Mouse (Mus musculus): ENCODE data around the gene Prss54. TPM values are rescaled to one million over a fixed set of nuclear protein-coding genes. Genes with fewer than 3 reads are reported as not detected.

Gene Prss54
- polyA plus RNA-seq, 1 experiment from 2014 or later: not detected

GRCm38 (mm10) chr8:95528750-95529310 lies 47.3 kb downstream of the Prss54 start:
- no peak for ATAC-seq (ENCODE audit: extremely low read depth, insufficient number of reproducible peaks, low FRiP score, low TSS enrichment)
- 61% methylated on average over 9 of the region's 9 CpGs for WGBS
- no peak overlapping the region for H3K27ac ChIP-seq (replicated peaks)
- no peak overlapping the region for H3K4me3 ChIP-seq
- no peaks in the 10 kb centered on the region for H3K4me1 ChIP-seq
- no peak overlapping the region for H3K9ac ChIP-seq
- no peaks in the 10 kb centered on the region for H3K36me3 ChIP-seq
- no peaks in the 10 kb centered on the region for H3K27me3 ChIP-seq (replicated peaks)
- H3K9me3 ChIP-seq: no peaks in the 10 kb centered on the region
- H3K4me2 ChIP-seq: no peak overlapping the region

- Histone ChIP-seq H3K27ac (replicated peaks) (no peak overlapping the region), H3K4me2 (no peak overlapping the region), H3K9ac (no peak overlapping the region), H3K9me3 (no peaks in the 10 kb centered on the region), H3K27me3 (replicated peaks) (no peaks in the 10 kb centered on the region), H3K4me3 (no peak overlapping the region), H3K36me3 (no peaks in the 10 kb centered on the region), H3K4me1 (no peaks in the 10 kb centered on the region)
- ATAC-seq (ENCODE audit: extremely low read depth, insufficient number of reproducible peaks, low FRiP score, low TSS enrichment): no peak
- 74% methylated on average over 10 of the region's 10 CpGs for WGBS
Measured at GRCm38 (mm10) chr8:95528194-95528593, 47.9 kb downstream of the Prss54 start.

DNA sequence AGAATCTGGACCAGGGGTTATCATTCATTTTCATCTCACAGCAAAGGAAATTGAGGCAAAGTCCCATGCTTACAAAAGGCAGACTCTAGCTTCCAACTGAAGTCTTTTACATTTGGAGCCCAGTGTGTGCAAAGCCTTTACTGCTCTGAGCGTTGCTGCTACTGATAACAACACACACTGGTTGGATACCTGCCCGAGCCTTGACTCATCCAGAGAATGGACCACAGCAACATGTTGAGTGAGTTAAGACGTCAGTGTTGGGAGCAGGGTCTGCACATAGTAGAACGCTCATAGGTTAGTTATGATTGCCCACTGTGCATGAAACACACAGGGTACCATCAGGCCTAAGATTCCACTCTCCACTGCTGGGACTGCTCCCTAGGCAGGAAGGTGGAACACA lies 52.1 kb downstream of the Prss54 start:
- Histone ChIP-seq H3K4me2 (no peak overlapping the region), H3K27me3 (replicated peaks) (no peaks in the 10 kb centered on the region), H3K36me3 (no peaks in the 10 kb centered on the region), H3K4me3 (no peak overlapping the region), H3K9ac (no peak overlapping the region), H3K9me3 (no peaks in the 10 kb centered on the region), H3K4me1 (no peaks in the 10 kb centered on the region), H3K27ac (replicated peaks) (no peak overlapping the region)
- ATAC-seq (ENCODE audit: extremely low read depth, insufficient number of reproducible peaks, low FRiP score, low TSS enrichment): no peak
- WGBS: 73% methylated on average over 4 of the region's 4 CpGs

GRCm38 (mm10) chr8:95516928-95517327 lies 59.2 kb downstream of the Prss54 start:
- Histone ChIP-seq H3K9me3 (no peaks in the 10 kb centered on the region), H3K27ac (replicated peaks) (no peak overlapping the region), H3K9ac (no peak overlapping the region), H3K4me1 (no peaks in the 10 kb centered on the region), H3K27me3 (replicated peaks) (no peaks in the 10 kb centered on the region), H3K36me3 (no peaks in the 10 kb centered on the region), H3K4me2 (no peak overlapping the region), H3K4me3 (no peak overlapping the region)
- WGBS: 84% methylated on average over 6 of the region's 6 CpGs
- ATAC-seq (ENCODE audit: extremely low read depth, insufficient number of reproducible peaks, low FRiP score, low TSS enrichment): no peak

GRCm38 (mm10) chr8:95513219-95513618 lies 62.9 kb downstream of the Prss54 start:
- no peaks in the 10 kb centered on the region for H3K9me3 ChIP-seq
- H3K36me3 ChIP-seq: no peaks in the 10 kb centered on the region
- H3K4me2 ChIP-seq: no peak overlapping the region
- H3K27me3 ChIP-seq (replicated peaks): no peaks in the 10 kb centered on the region
- H3K4me3 ChIP-seq: no peak overlapping the region
- no peak for ATAC-seq (ENCODE audit: extremely low read depth, insufficient number of reproducible peaks, low FRiP score, low TSS enrichment)
- H3K27ac ChIP-seq (replicated peaks): no peak overlapping the region
- no peaks in the 10 kb centered on the region for H3K4me1 ChIP-seq
- 39% methylated on average over 4 of the region's 4 CpGs for WGBS
- no peak overlapping the region for H3K9ac ChIP-seq

DNA sequence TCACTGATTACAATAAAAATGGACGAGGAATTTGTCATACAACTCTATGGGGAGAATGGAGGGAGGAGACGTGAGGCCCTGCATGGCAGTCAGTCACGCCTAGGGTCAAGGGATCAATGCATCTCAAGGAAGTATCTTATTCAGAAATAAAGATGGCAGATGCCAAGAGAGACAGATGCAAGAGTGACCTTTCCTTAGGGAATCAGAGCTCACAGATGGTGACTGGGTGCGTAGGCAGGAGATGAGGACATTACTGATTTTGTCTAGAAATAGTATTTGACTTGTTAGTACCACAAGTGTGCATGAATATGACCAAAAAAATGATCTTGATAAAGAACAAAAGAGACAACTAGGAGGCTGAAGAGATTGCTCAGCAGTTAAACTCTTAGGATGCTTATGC lies 63.9 kb downstream of the Prss54 start:
- ATAC-seq (ENCODE audit: extremely low read depth, insufficient number of reproducible peaks, low FRiP score, low TSS enrichment): no peak
- 55% methylated on average over 4 of the region's 4 CpGs for WGBS

More for the DNA sequence above, 63.9 kb downstream of the Prss54 start:
- no peaks in the 10 kb centered on the region for H3K27me3 ChIP-seq (replicated peaks)
- H3K27ac ChIP-seq (replicated peaks): no peak overlapping the region
- H3K4me1 ChIP-seq: no peaks in the 10 kb centered on the region
- H3K9ac ChIP-seq: no peak overlapping the region
- no peaks in the 10 kb centered on the region for H3K36me3 ChIP-seq
- H3K4me3 ChIP-seq: no peak overlapping the region
- H3K4me2 ChIP-seq: no peak overlapping the region
- no peaks in the 10 kb centered on the region for H3K9me3 ChIP-seq

Other genes starting within 250 kb of the Prss54 start
- gene Zfp319, start 244.4 kb downstream of the Prss54 start, polyA plus RNA-seq (2015; fragmentation: Nextera tagmentation; extraction: Ambion mirVana): 5.6 and 5.9 TPM in 2 replicates
- 25.5 and 29.1 TPM in 2 replicates for gene Usb1, start 244.1 kb downstream of the Prss54 start, polyA plus RNA-seq (2015; fragmentation: Nextera tagmentation; extraction: Ambion mirVana)
- gene Mmp15, start 224.1 kb downstream of the Prss54 start, polyA plus RNA-seq (2015; fragmentation: Nextera tagmentation; extraction: Ambion mirVana): 42.5 and 43.4 TPM in 2 replicates
- 151 and 167 TPM in 2 replicates for gene Cfap20, start 141.5 kb downstream of the Prss54 start, polyA plus RNA-seq (2015; fragmentation: Nextera tagmentation; extraction: Ambion mirVana)
- gene Csnk2a2, start 86.3 kb downstream of the Prss54 start, polyA plus RNA-seq (2015; fragmentation: Nextera tagmentation; extraction: Ambion mirVana): 7.1 TPM in 2 replicates
- gene Ccdc113, start 42.3 kb downstream of the Prss54 start, polyA plus RNA-seq (2015; fragmentation: Nextera tagmentation; extraction: Ambion mirVana): 2.2 and 2.4 TPM in 2 replicates
- gene Gins3, start 57.1 kb upstream of the Prss54 start, polyA plus RNA-seq (2015; fragmentation: Nextera tagmentation; extraction: Ambion mirVana): 15.7 and 16.4 TPM in 2 replicates
- 256 and 289 TPM in 2 replicates for gene Ndrg4, start 100.6 kb upstream of the Prss54 start, polyA plus RNA-seq (2015; fragmentation: Nextera tagmentation; extraction: Ambion mirVana)
- 15.9 and 18.1 TPM in 2 replicates for gene Setd6, start 139.5 kb upstream of the Prss54 start, polyA plus RNA-seq (2015; fragmentation: Nextera tagmentation; extraction: Ambion mirVana)
- 42.8 and 47.4 TPM in 2 replicates for gene Cnot1, start 231.1 kb upstream of the Prss54 start, polyA plus RNA-seq (2015; fragmentation: Nextera tagmentation; extraction: Ambion mirVana)
- 255 and 274 TPM in 2 replicates for gene Sap18b, start 249.0 kb upstream of the Prss54 start, polyA plus RNA-seq (2015; fragmentation: Nextera tagmentation; extraction: Ambion mirVana)